Mouse (Mus musculus): ENCODE results near the gene Evi2a. TPM values are rescaled to one million over a fixed set of nuclear protein-coding genes. Genes with fewer than 3 reads are reported as not detected.

Evi2a gene
- polyA plus RNA-seq (2014; fragmentation: Nextera tagmentation; extraction: Ambion mirVana), result 4.0 and 5.6 TPM in 2 replicates

- Histone ChIP-seq H3K27ac (ENCODE audit: low read length) (no peak within 1 kb of the TSS), H3K9ac (replicated peaks; ENCODE audit: low read depth, low read length) (no peak within 1 kb of the TSS), H3K4me1 (ENCODE audit: control insufficient read depth, insufficient read depth, low read length) (0 out of 2 replicates have a peak, but pooled peaks cover 4% of the 10 kb centered on the region), H3K4me2 (replicated peaks; ENCODE audit: low read depth, low read length) (no peak within 1 kb of the TSS), H3K4me3 (ENCODE audit: low read depth, low read length) (no peak within 1 kb of the TSS), H3K27me3 (ENCODE audit: control insufficient read depth, insufficient read depth, low read length) (no peaks in the 10 kb centered on the region), H3K36me3 (ENCODE audit: control insufficient read depth, insufficient read depth, low read length) (peaks cover 3% of the 10 kb centered on the region; the same call in 1 of the 2 replicates), H3K9me3 (ENCODE audit: control insufficient read depth, low read depth, low read length) (no peaks in the 10 kb centered on the region)
- WGBS, result 90% methylated on average over 7 of the region's 7 CpGs
- ATAC-seq (ENCODE audit: insufficient number of reproducible peaks, insufficient read depth, low FRiP score, low read depth), result no peak
Observed at GRCm38 (mm10) chr11:79530333-79530761, at the start of gene Evi2a, which contains the start of gene Evi2. Gene Evi2a, minus strand, starts transcription at chr11:79530609. Gene Evi2, minus strand, starts transcription at chr11:79530589.

GRCm38 (mm10) chr11:79577741-79578140 lies 47.3 kb upstream of the Evi2a start:
- Histone ChIP-seq H3K27me3 (ENCODE audit: control insufficient read depth, insufficient read depth, low read length) (no peaks in the 10 kb centered on the region), H3K4me3 (ENCODE audit: low read depth, low read length) (no peak overlapping the region), H3K9ac (replicated peaks; ENCODE audit: low read depth, low read length) (no peak overlapping the region), H3K9me3 (ENCODE audit: control insufficient read depth, low read depth, low read length) (no peaks in the 10 kb centered on the region), H3K4me1 (ENCODE audit: control insufficient read depth, insufficient read depth, low read length) (no peaks in the 10 kb centered on the region), H3K27ac (ENCODE audit: low read length) (no peak overlapping the region), H3K36me3 (ENCODE audit: control insufficient read depth, insufficient read depth, low read length) (peaks cover 32% of the 10 kb centered on the region), H3K4me2 (replicated peaks; ENCODE audit: low read depth, low read length) (no peak overlapping the region)
- no peak for ATAC-seq (ENCODE audit: insufficient number of reproducible peaks, insufficient read depth, low FRiP score, low read depth)
- 50% methylated on average over 5 of the region's 5 CpGs for WGBS

GRCm38 (mm10) chr11:79575383-79576073 lies 45.1 kb upstream of the Evi2a start:
- 91% methylated on average over 14 of the region's 14 CpGs for WGBS
- no peak overlapping the region for H3K4me2 ChIP-seq (replicated peaks; ENCODE audit: low read depth, low read length)
- H3K9me3 ChIP-seq (ENCODE audit: control insufficient read depth, low read depth, low read length), result no peaks in the 10 kb centered on the region
- H3K4me3 ChIP-seq (ENCODE audit: low read depth, low read length), result no peak overlapping the region
- no peak overlapping the region for H3K9ac ChIP-seq (replicated peaks; ENCODE audit: low read depth, low read length)
- ATAC-seq (ENCODE audit: insufficient number of reproducible peaks, insufficient read depth, low FRiP score, low read depth), result no peak
- no peaks in the 10 kb centered on the region for H3K27me3 ChIP-seq (ENCODE audit: control insufficient read depth, insufficient read depth, low read length)
- no peak overlapping the region for H3K27ac ChIP-seq (ENCODE audit: low read length)
- H3K4me1 ChIP-seq (ENCODE audit: control insufficient read depth, insufficient read depth, low read length), result no peaks in the 10 kb centered on the region
- peaks cover 46% of the 10 kb centered on the region for H3K36me3 ChIP-seq (ENCODE audit: control insufficient read depth, insufficient read depth, low read length)

- Histone ChIP-seq H3K27ac (ENCODE audit: low read length) (no peak overlapping the region), H3K27me3 (ENCODE audit: control insufficient read depth, insufficient read depth, low read length) (no peaks in the 10 kb centered on the region), H3K36me3 (ENCODE audit: control insufficient read depth, insufficient read depth, low read length) (peaks cover 44% of the 10 kb centered on the region), H3K9me3 (ENCODE audit: control insufficient read depth, low read depth, low read length) (no peaks in the 10 kb centered on the region), H3K4me1 (ENCODE audit: control insufficient read depth, insufficient read depth, low read length) (no peaks in the 10 kb centered on the region), H3K9ac (replicated peaks; ENCODE audit: low read depth, low read length) (no peak overlapping the region), H3K4me2 (replicated peaks; ENCODE audit: low read depth, low read length) (no peak overlapping the region), H3K4me3 (ENCODE audit: low read depth, low read length) (no peak overlapping the region)
- WGBS, result 91% methylated on average over 3 of the region's 3 CpGs
- no peak for ATAC-seq (ENCODE audit: insufficient number of reproducible peaks, insufficient read depth, low FRiP score, low read depth)
Observed at GRCm38 (mm10) chr11:79573836-79574235, 43.4 kb upstream of the Evi2a start.

- Histone ChIP-seq H3K9ac (replicated peaks; ENCODE audit: low read depth, low read length) (no peak overlapping the region), H3K9me3 (ENCODE audit: control insufficient read depth, low read depth, low read length) (no peaks in the 10 kb centered on the region), H3K4me1 (ENCODE audit: control insufficient read depth, insufficient read depth, low read length) (no peaks in the 10 kb centered on the region), H3K27ac (ENCODE audit: low read length) (no peak overlapping the region), H3K36me3 (ENCODE audit: control insufficient read depth, insufficient read depth, low read length) (peaks cover 51% of the 10 kb centered on the region), H3K4me2 (replicated peaks; ENCODE audit: low read depth, low read length) (no peak overlapping the region), H3K4me3 (ENCODE audit: low read depth, low read length) (no peak overlapping the region), H3K27me3 (ENCODE audit: control insufficient read depth, insufficient read depth, low read length) (no peaks in the 10 kb centered on the region)
- WGBS, result 95% methylated on average over 2 of the region's 2 CpGs
- ATAC-seq (ENCODE audit: insufficient number of reproducible peaks, insufficient read depth, low FRiP score, low read depth), result no peak
Observed at GRCm38 (mm10) chr11:79570319-79570718, 39.9 kb upstream of the Evi2a start.

GRCm38 (mm10) chr11:79568197-79568911 lies 37.9 kb upstream of the Evi2a start:
- H3K27me3 ChIP-seq (ENCODE audit: control insufficient read depth, insufficient read depth, low read length), result no peaks in the 10 kb centered on the region
- no peak overlapping the region for H3K27ac ChIP-seq (ENCODE audit: low read length)
- no peak overlapping the region for H3K9ac ChIP-seq (replicated peaks; ENCODE audit: low read depth, low read length)
- no peak overlapping the region for H3K4me3 ChIP-seq (ENCODE audit: low read depth, low read length)
- no peaks in the 10 kb centered on the region for H3K9me3 ChIP-seq (ENCODE audit: control insufficient read depth, low read depth, low read length)
- WGBS, result 88% methylated on average over 11 of the region's 11 CpGs
- H3K4me2 ChIP-seq (replicated peaks; ENCODE audit: low read depth, low read length), result no peak overlapping the region
- ATAC-seq (ENCODE audit: insufficient number of reproducible peaks, insufficient read depth, low FRiP score, low read depth), result no peak
- no peaks in the 10 kb centered on the region for H3K4me1 ChIP-seq (ENCODE audit: control insufficient read depth, insufficient read depth, low read length)
- H3K36me3 ChIP-seq (ENCODE audit: control insufficient read depth, insufficient read depth, low read length), result peaks cover 47% of the 10 kb centered on the region

GRCm38 (mm10) chr11:79566947-79567346 lies 36.5 kb upstream of the Evi2a start:
- Histone ChIP-seq H3K36me3 (ENCODE audit: control insufficient read depth, insufficient read depth, low read length) (peaks cover 52% of the 10 kb centered on the region), H3K27ac (ENCODE audit: low read length) (no peak overlapping the region), H3K4me3 (ENCODE audit: low read depth, low read length) (no peak overlapping the region), H3K4me2 (replicated peaks; ENCODE audit: low read depth, low read length) (no peak overlapping the region), H3K9me3 (ENCODE audit: control insufficient read depth, low read depth, low read length) (no peaks in the 10 kb centered on the region), H3K27me3 (ENCODE audit: control insufficient read depth, insufficient read depth, low read length) (no peaks in the 10 kb centered on the region), H3K4me1 (ENCODE audit: control insufficient read depth, insufficient read depth, low read length) (no peaks in the 10 kb centered on the region), H3K9ac (replicated peaks; ENCODE audit: low read depth, low read length) (no peak overlapping the region)
- 55% methylated on average over 1 of the region's 1 CpGs for WGBS
- no peak for ATAC-seq (ENCODE audit: insufficient number of reproducible peaks, insufficient read depth, low FRiP score, low read depth)

- no peak overlapping the region for H3K4me3 ChIP-seq (ENCODE audit: low read depth, low read length)
- H3K9ac ChIP-seq (replicated peaks; ENCODE audit: low read depth, low read length), result no peak overlapping the region
- peaks cover 48% of the 10 kb centered on the region for H3K36me3 ChIP-seq (ENCODE audit: control insufficient read depth, insufficient read depth, low read length)
- H3K9me3 ChIP-seq (ENCODE audit: control insufficient read depth, low read depth, low read length), result no peaks in the 10 kb centered on the region
- H3K4me2 ChIP-seq (replicated peaks; ENCODE audit: low read depth, low read length), result no peak overlapping the region
- no peaks in the 10 kb centered on the region for H3K4me1 ChIP-seq (ENCODE audit: control insufficient read depth, insufficient read depth, low read length)
- 86% methylated on average over 7 of the region's 7 CpGs for WGBS
- no peak for ATAC-seq (ENCODE audit: insufficient number of reproducible peaks, insufficient read depth, low FRiP score, low read depth)
- H3K27ac ChIP-seq (ENCODE audit: low read length), result no peak overlapping the region
- no peaks in the 10 kb centered on the region for H3K27me3 ChIP-seq (ENCODE audit: control insufficient read depth, insufficient read depth, low read length)
Observed at GRCm38 (mm10) chr11:79563493-79563892, 33.1 kb upstream of the Evi2a start.

Measured in stomach, embryonic 14.5 days (tissue).